Mouse (Mus musculus): ENCODE measurements around the gene Ctdnep1. TPM values are rescaled to one million over a fixed set of nuclear protein-coding genes. Genes with fewer than 3 reads are reported as not detected.

Ctdnep1 gene
- total and polyA plus RNA-seq, 3 experiments, result 117 to 136 (median 130) TPM

DNA sequence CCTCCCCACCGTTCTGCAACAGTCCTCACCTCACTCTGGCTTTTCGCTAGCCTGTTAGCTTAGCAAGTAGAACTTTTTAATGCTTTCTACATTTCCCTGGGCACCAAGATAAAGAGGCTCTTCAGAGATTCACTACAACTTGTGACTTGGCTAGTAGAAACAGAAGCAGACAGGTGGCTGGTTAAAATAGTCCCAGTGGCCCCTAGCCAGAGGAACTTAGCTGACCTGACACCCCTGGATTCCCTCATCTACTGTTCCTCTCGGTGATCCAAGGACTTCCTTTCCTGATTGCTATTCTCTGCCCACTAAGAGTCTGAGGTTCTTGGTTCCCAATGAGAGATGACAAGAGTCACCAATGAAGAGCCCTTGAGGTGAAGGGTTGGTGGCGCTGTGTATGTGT is 2.4 kb downstream of the Ctdnep1 start:
- DNase-seq, result no peak

DNA sequence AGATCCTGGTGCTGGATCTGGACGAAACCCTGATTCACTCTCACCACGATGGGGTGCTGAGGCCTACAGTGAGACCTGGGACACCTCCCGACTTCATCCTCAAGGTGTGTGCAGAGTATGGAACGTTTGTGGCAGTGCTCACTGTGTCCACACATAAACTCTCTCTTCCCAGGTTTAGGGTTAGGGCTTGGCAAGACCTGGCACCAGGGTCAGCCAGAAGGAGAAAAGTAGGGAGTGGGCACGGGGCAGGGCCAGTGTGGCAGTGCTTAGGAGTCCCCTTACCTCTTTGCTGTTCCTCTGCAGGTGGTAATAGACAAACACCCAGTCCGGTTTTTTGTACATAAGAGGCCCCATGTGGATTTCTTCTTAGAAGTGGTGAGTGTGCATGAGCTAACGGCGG is 3.5 kb downstream of the Ctdnep1 start:
- no peak for DNase-seq

DNA sequence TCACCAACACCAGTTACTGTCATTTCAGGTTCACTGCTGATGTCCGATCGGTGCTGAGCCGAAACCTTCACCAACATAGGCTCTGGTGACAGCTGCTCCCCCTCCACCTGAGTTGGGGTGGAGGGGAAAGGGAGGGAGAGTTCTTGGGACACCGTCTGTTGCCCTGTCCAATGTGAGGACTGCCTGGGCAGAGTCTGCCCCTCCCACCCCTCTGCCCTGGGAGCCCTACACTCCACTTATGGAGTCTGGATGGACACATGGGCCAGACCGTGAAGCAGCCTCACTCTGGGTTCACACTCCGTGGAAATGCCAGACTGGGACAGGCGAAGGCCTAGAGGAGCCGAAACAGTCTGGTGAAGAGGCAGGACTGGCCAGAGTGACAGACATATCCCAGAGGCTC is 9.0 kb downstream of the Ctdnep1 start:
- no peak for DNase-seq

DNA sequence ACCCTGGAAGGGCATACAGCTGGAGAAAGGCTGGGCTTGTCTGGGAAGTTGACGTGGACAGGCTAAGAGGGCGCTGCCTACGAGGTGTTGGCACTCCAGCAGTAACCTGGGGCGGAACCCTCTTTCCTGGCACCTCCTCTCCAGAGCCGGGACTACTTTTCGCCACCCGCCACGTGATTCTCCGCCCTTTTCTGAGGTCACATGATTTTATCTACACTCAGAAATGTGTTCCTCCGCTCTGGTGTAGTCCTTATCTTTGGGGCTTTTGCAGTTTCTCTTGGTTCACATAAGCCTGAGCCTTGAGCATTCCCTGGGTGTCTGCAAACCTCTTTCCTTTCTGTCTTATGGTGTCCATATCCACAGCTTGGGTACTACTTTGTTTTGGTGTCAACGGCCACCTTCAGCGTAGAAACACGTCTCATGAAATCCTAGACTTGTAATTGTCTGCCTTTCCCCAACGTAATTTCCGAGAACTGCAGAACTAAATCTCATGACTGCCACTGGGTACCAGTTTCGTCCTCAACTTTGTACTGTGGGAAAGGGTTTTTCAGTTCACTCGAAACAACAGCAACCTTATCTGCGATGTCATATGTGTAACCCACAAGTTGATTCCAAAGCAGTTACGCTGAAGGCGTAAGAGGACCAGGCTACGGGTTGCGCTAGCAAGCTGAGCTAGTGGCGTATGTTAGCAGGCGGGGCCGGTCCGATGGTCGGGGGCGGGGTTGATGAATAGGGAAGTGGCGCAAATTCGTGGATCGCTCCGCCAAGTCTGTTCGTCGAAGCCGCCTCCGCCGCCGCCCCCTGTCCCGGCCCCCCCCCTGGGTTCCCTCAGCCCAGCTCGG is 10.1 kb downstream of the Ctdnep1 start, which contains the start of gene Gabarap:
Gene Gabarap, plus strand, starts transcription at position 294 of the 842 bp plus-strand sequence.
- DNase-seq, result peak; percentile 97

DNA sequence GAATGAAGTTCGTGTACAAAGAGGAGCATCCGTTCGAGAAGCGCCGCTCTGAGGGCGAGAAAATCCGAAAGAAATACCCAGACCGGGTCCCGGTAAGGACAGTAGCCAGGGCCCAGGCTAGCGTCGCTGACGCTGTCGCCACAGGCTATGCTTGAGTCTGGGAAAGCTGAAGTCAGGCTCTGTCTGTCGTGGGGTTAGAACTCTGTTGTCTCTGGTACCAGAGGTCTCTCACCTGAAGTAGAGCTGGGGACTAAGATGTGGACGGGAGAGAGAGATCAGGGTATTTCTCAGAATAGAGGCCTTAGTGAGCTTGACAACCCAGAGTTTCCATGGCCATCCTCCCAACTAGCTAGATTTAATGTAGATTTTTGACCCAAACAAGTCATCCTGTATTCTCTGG is 10.8 kb downstream of the Ctdnep1 start:
- DNase-seq, result no peak

DNA sequence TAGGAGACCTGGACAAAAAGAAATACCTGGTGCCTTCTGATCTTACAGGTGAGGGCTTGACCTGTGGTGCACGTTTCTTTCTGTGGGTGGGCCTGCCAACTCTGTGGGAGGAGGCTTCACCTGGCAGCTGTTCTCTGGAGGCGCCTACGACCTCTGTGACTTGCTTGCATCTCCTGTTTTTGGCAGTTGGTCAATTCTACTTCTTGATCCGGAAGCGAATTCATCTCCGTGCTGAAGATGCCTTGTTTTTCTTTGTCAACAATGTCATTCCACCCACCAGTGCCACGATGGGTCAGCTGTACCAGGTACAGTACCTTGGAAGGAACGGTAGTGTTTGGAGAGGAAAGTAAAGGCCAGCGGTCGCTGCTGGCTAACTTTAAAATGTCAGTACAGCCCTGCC is 11.4 kb downstream of the Ctdnep1 start:
- DNase-seq, result peak; percentile 42

DNA sequence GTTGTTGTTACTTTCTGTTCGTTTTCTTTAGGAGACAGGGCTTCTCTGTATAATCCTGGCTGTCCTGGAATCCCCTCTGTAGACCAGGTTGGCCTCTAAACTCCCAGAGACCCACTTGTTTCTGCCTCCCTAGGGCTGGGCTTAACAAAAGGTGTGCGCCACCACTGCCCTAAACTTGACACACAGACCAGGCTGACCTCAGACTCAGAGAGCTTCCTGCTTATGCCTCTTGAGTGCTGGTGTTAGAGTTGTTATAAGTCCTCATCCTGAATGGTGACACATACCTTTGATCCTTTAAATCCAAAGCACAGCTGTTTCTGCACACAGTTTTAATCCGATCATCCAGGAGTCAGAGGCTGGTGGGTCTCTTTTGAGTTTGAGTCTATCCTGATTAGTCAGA is 12.0 kb downstream of the Ctdnep1 start:
- no peak for DNase-seq

DNA sequence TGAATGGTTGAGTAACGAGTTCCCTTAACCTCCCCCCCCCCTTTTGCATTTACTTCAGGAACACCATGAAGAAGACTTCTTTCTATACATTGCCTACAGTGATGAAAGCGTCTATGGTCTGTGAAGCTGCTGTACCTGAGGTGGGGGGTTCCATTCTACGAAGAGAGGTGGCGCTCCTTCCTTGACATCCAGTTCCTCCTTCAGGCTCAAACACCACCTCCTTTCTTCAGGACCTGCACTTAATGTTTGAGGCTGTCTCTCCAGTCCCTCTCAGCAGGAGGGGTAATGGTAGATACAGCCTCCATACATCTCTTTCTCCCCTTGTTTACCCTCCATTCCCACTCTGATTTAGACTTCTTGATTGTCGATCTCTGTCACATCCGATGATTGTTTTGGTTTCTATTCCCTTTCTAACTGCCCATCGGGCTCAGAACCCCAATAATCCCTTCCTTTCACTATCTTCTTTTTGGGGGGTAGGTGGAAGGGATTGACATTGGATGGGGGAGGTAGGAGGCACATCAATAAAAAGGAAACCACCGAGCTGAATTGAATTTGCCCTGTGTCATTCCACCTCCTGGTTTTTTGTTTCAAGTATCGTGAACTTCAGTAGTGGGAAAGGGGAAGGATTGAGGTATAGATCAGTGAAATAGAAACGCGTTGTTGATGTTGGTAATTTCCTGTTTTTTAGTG is 13.6 kb downstream of the Ctdnep1 start:
- DNase-seq, result no peak

DNA sequence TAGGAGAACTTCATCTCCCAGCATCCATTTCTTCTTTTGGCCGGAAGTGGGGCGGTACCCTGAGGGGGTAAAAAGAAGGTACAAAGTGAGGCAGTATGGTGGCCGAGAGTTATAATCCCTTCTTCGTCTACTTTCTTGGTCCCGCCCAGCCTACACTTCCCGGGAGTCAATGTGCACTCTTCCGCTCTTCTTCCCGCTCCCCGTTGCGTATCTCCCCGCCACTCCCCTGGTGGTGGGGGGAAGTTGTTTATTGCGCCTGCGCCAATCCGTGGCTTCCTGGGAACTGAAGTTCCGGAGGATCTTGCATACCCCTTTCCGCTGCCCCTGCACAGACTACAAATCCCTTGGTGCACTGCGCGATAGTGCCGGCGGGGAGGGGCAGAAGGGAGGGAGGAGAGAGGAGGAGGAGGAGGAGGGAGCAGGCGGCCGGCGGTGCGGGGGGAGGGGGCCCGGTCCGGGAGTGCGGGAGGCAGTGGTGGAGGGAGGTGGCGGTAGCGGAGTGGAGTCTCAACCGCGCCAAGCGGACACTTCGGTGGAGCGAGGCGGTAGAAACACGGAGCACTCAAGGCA is 14.5 kb downstream of the Ctdnep1 start, which contains the start of gene Phf23:
Gene Phf23, plus strand, starts transcription at position 387 of the 570 bp plus-strand sequence.
- DNase-seq, result peak; percentile 99

DNA sequence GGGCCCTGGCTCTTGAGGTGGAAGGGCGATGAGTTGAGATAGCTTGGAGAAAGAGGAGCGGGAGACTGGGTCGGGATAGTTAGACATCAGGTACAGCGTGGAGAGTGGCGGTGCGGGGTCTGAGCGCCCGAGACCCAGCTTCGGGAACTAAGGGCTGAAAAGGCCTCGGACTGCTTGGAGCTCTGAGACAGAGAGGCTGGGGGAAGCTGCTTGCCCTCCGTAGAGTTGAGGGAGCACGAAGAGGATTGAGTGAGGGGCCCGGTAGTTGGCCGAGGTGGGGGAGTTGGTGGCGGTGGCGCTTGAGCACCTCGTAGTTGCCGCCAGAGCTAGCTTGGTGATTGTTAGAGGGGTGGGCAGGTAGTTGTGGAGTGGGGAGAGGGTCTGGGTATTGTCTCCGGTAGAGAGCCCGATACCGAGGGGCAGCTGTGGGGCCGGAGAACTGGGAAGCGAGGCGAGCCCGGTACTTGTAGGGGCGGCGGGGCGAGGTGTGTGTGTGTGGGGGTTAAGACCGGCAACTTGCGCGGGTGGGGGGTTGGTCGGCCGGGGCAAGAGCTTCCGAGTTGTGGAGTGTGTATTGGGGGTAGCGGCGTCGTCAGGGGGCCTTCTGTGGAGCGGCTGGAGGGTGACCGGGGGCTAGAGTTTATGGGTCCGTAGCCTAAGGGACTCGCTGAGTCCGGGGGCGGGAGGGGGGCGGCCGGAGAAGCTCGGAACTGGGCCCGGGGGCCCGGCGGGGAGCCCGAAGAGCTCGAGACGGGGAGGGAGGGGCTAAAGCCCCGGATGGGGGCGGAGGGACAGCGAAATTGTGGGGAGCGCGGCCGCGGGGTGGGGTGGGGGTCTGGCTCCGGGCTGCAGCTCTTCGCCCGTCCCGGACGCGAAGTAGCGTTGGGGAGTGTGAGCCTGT is 15.5 kb downstream of the Ctdnep1 start:
- no peak for DNase-seq

DNA sequence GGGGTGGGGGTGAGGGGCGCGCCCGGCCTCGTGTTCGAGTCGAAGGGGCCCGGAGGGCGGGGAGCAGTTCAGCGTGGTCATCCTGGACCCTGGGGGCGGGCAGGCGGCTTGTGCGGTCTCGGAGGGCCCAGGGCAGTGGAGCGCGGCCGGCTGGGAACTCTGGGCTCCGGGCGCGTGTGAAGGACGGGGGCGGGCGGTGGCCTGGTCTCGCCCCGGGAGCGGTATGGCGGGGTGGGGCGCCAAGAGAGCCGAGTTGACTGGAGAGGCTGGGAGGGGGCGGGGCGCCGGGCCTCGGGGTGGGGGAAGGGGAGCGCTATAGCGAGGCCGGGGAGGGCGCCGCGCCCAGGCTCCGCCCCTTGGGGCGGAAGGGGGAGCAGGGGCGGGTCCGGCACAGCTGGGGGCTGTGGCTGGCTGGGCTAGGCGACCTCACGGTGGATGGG is 16.1 kb downstream of the Ctdnep1 start:
- DNase-seq, result peak; percentile 95

DNA sequence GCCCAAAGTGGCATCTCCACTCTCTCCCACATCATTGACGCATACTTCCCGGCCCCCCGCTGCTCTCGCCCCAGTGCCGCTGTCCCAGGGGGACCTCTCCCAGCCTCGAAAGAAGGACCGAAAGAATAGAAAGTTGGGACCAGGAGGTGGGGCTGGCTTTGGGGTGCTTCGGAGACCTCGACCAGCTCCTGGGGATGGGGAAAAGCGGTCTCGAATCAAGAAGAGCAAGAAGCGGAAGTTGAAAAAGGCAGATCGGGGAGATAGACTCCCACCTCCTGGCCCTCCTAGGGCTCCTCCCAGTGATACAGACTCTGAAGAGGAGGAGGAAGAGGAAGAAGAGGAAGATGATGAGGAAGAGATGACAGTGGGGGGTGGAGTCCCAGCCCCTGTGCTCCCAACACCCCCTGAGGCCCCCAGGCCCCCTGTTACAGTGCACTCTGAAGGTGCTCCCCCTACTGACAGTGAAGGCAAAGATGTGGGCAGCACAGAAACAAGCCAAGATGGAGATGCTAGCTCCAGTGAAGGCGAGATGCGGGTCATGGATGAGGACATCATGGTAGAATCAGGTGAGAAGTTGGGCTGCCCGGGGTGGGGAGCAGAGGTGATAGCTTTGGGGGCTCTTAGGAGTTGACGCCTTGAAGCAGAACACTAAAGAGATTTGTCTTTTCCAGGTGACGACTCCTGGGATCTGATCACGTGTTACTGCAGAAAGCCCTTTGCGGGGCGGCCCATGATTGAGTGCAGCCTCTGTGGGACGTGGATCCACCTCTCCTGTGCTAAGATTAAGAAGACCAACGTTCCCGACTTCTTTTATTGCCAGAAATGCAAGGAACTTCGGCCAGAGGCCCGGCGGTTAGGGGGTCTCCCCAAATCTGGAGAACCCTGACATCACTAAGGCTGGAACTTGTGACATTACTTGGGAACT is 17.9 kb downstream of the Ctdnep1 start:
- DNase-seq, result no peak

DNA sequence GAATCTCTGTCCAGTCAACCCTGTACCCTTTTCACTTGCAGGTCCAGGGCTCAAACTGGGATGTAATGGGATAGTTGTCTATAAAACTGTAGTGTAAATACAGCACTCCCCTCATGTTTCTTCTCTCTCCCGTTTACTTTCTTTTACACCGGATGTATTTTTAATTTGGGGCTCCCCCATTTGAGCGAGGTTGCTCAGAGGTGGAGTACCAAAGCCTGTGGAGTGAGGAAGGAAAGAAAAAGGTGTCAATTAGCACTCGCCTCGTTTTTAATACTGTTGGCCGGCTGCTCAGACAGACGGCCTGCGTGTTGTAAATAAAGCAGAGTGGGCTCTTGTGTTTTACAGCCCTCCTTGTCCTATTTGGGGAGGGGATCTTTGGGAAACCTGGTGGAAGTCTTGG is 18.7 kb downstream of the Ctdnep1 start:
- DNase-seq, result no peak

DNA sequence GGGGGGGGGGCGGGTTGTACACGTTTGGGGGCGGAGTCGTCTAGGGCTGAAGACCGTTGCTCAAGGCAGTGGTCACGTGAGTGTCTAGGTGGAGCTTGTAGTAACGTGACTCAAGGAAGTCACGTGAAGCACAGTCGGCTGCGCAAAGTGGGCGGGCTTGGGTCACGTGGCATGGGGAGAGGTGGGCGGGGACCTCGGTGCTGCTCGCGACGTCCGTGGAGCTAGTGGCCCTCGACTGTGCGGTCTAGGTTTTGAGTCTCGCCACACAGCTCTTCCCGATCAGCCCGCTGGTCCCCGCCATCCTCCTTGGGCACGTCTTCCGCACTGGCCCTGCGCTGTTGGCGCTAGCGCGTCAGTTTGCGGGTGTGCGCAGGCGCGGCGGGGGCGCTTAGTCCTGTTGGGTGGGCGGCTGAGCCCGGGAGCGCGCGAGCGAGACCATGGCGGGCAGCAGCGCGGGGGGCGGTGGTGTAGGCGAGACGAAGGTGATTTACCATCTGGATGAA is 19.5 kb downstream of the Ctdnep1 start, which contains the start of gene Dvl2:
Gene Dvl2, plus strand, starts transcription at position 200 of the 503 bp plus-strand sequence.
- DNase-seq, result peak; percentile 93

DNA sequence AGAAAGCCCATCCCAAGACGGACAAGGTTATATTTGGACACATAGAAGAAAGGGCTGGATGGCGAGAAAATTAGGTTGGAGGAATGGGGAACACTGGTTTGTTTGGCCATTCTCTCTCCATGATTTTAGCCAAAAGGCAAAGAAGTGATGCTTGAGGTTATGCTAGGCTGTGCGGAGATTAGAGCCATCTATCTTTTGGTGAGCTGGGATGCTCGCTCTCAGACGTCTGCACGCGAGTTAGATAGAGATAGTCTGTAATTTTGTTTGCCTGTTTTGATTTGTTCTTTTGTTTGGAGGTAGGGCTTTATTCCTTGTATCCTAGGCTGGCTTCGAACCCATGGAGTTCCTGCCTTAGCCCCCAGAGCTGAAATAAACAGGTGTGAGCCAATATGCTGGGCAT is 20.2 kb downstream of the Ctdnep1 start:
- DNase-seq, result no peak

DNA sequence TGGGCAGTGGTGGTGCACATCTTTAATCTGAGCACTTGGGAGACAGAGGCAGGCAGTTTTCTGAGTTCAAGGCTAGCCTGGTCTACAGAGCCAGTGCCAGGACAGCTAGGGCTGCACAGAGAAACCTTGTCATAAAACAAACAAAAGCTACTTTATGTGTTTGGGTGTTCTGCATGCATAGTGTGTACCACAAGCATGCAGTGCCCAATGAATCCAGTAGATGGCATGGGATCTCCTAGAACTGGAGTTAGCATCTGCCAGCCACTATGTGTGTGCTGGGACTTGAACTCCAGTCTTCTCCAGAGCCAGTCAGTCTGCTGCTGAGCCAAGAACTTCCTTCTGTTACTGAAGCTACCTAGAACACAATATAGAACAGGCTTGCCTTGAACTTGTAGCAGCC is 20.9 kb downstream of the Ctdnep1 start:
- no peak for DNase-seq

DNA sequence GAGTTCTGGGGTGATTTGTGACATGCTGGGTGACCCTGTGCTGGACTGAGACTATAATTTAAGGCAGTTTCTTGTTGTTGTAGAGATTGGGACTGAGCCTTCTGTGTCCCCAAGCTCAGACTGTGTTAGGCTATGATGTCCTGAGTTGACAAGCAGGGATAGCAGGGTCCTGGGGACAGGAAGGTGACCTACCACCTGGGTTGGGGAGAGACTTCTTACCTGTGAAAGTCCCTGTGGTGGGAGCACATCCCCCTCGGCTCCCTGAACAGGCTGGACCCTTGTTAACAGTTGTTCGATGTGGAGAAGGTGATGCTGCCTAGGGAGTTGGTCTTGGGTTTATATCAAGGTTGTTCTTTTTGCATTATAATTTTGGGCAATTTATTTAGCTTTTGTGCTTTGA is 21.5 kb downstream of the Ctdnep1 start:
- no peak for DNase-seq

DNA sequence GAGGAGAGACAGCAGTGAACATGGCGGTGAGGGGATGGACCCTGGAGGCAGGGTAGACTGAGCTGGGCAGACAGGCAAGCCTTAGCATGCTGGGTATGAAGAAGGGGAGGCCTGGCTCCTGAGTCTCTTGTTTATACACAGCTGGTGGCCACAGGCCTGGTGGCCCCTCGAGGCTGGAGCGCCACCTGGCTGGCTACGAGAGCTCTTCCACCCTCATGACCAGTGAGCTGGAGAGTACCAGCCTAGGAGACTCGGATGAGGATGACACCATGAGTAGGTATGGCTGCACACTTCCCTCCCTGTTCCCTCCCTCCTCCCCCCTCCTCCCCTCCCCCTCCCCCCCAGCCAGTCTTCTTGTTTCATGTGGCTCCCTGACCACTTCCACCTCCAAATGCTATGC is 24.6 kb downstream of the Ctdnep1 start:
- no peak for DNase-seq

DNA sequence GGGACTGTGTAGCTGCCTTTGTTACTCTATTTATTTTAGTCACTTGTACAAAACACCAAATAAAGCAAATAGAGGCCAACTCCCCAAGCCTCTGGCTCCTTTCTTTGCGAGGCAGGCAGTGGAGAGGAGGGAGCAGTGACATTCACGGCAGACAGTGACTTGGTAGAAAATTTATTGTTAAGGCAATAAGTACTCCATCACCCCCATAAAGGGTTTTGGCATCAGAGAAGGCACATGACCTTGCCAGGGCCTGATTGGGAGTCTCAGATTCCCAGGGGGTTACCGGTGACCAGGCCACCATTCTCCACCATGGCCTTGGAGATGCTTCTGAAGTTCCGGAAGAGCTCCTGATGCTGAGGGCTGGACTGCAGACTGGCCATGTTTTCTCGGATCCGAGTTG is 29.1 kb downstream of the Ctdnep1 start:
- no peak for DNase-seq

DNA sequence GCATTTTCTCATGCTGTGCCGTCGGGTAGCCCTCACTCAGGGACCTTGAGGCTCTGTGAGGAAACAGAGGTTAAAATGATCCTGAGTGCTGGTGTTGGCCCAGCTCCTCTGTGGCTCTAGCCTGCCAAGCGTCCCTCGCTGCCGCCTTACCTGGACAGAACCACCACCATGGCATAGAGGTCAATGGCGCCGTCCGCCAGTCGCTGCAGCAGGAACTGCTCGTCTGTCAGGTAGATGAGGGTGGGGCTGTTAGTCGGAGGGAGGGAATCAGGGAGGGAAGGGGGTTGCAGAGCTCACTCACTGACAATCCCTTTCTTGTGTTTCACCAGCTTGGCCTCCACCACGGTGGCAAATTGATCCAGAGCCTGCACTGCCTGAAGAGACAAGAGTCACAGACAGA is 29.6 kb downstream of the Ctdnep1 start:
- no peak for DNase-seq
